Mouse (Mus musculus) midbrain, embryonic 13.5 days (tissue): ENCODE measurements around the gene Olfr92. TPM values are rescaled to one million over a fixed set of nuclear protein-coding genes. Genes with fewer than 3 reads are reported as not detected.

Experiments used
- ATAC-seq: fragments of 200-750 bp; cut with Nextera tagmentation; 2 replicates; pipeline ENCODE4 v1.8.0; 2017; ENCODE audit warnings: mild to moderate bottlenecking, moderate TSS enrichment, moderate library complexity
- H3K27ac ChIP-seq: fragments of 300-500 bp; sonication (generic); 2 replicates; pipeline ENCODE4 v1.5.1; 2015; ENCODE audit warnings: inconsistent platforms, mild to moderate bottlenecking, moderate library complexity
- H3K27me3 ChIP-seq: fragments of 300-500 bp; sonication (generic); 2 replicates; pipeline ENCODE4 v1.6.1; 2015; ENCODE audit warnings: mild to moderate bottlenecking, inconsistent platforms
- H3K36me3 ChIP-seq: fragments of 300-500 bp; sonication (generic); 2 replicates; pipeline ENCODE4 v1.6.1; 2015; ENCODE audit warnings: mild to moderate bottlenecking, inconsistent platforms
- H3K4me1 ChIP-seq: fragments of 300-500 bp; sonication (generic); replicated peaks from 2 replicates; pipeline ENCODE4 v1.6.1; 2015; ENCODE audit warnings: inconsistent platforms
- H3K4me2 ChIP-seq: fragments of 300-500 bp; sonication (generic); replicated peaks from 2 replicates; pipeline ENCODE4 v1.6.1; 2015; ENCODE audit warnings: moderate library complexity, mild to moderate bottlenecking, inconsistent platforms
- H3K4me3 ChIP-seq: fragments of 300-500 bp; sonication (generic); replicated peaks from 2 replicates; pipeline ENCODE4 v1.5.1; 2015; ENCODE audit warnings: mild to moderate bottlenecking, inconsistent platforms
- H3K9ac ChIP-seq: fragments of 300-500 bp; sonication (generic); replicated peaks from 2 replicates; pipeline ENCODE4 v1.6.1; 2015; ENCODE audit warnings: mild to moderate bottlenecking, inconsistent platforms
- H3K9me3 ChIP-seq: fragments of 300-500 bp; sonication (generic); 2 replicates; pipeline ENCODE4 v1.6.1; 2016; ENCODE audit warnings: mild to moderate bottlenecking, inconsistent platforms
- WGBS: fragments of 180-500 bp; shearing (Covaris S2); methylation state at CpG from one replicate; pipeline ENCODE4 v1.1.7; 2015; 5-methylcytosine and 5-hydroxymethylcytosine counted together
- polyA plus RNA-seq: library from polyadenylated mRNA; unstranded; fragments of >200 nt; fragmentation: Nextera tagmentation; extraction: Ambion mirVana; gene quantifications from 2 replicates; pipeline ENCODE4 v1.2.1, GENCODE M21; 2015

Olfr92 gene
- polyA plus RNA-seq, 1 experiment from 2014 or later, result not detected

DNA sequence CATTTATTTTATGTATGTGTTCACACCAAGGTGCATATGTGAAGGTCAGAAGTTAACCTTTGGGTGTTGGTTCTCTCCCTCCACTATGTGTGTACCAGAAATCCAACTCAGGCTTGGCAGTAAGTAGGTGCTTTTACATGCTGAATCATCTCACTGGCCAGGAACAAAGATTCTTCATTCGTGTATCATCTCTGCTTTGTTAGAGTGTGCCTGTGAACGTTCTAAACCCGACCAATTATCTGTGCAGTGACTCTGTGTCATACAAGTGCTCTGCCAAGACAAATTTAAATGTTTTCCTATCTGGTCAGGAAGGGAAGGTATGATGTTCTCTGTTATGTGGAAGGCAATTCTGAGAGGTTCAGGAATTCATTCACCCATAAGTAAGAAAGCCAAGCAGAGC, 58.5 kb downstream of the Olfr92 start:
- 70% methylated on average over 3 of the region's 3 CpGs for WGBS
- Histone ChIP-seq H3K4me1 (peaks cover 14% of the 10 kb centered on the region), H3K27me3 (no peaks in the 10 kb centered on the region), H3K36me3 (peaks cover 90% of the 10 kb centered on the region), H3K4me2 (no peak overlapping the region), H3K9ac (no peak overlapping the region), H3K4me3 (no peak overlapping the region), H3K9me3 (no peaks in the 10 kb centered on the region), H3K27ac (no peak overlapping the region)
- no peak for ATAC-seq

Other genes with a start within 250 kb of the Olfr92 start
- not detected in 2 replicates for gene Trim40, start 230.0 kb downstream of the Olfr92 start, polyA plus RNA-seq
- not detected in 2 replicates for gene Trim31, start 222.0 kb downstream of the Olfr92 start, polyA plus RNA-seq
- gene Rnf39, start 177.2 kb downstream of the Olfr92 start, polyA plus RNA-seq, result 0.63 and 0.70 TPM in 2 replicates
- gene Ppp1r11, start 168.3 kb downstream of the Olfr92 start, polyA plus RNA-seq, result 172 and 177 TPM in 2 replicates
- 68.3 and 71.8 TPM in 2 replicates for gene Znrd1, start 161.5 kb downstream of the Olfr92 start, polyA plus RNA-seq
- 4.8 and 6.5 TPM in 2 replicates for gene Znrd1as, start 161.5 kb downstream of the Olfr92 start, polyA plus RNA-seq
- gene 2410137M14Rik, start 138.9 kb downstream of the Olfr92 start, polyA plus RNA-seq, result 0.43 and 0.57 TPM in 2 replicates
- gene H2-M5, start 130.6 kb downstream of the Olfr92 start, polyA plus RNA-seq, result 3.9 TPM in 2 replicates
- 262 and 272 TPM in 2 replicates for gene Zfp57, start 118.9 kb downstream of the Olfr92 start, polyA plus RNA-seq
- gene Mog, start 96.7 kb downstream of the Olfr92 start, polyA plus RNA-seq, result 1.6 TPM in 2 replicates
- 46.7 and 53.2 TPM in 2 replicates for gene Gabbr1, start 74.1 kb downstream of the Olfr92 start, polyA plus RNA-seq
- not detected in 2 replicates for gene Olfr90, start 31.6 kb downstream of the Olfr92 start, polyA plus RNA-seq
- not detected in 2 replicates for gene Olfr91, start 21.8 kb downstream of the Olfr92 start, polyA plus RNA-seq
- not detected in 2 replicates for gene Olfr93, start 41.4 kb upstream of the Olfr92 start, polyA plus RNA-seq
- gene Ubd, start 73.8 kb upstream of the Olfr92 start, polyA plus RNA-seq, result not detected in 2 replicates
- gene Olfr94, start 80.9 kb upstream of the Olfr92 start, polyA plus RNA-seq, result not detected in 2 replicates
- gene Olfr95, start 93.0 kb upstream of the Olfr92 start, polyA plus RNA-seq, result not detected in 2 replicates
- gene Olfr96, start 100.1 kb upstream of the Olfr92 start, polyA plus RNA-seq, result not detected in 2 replicates
- gene Olfr97, start 117.2 kb upstream of the Olfr92 start, polyA plus RNA-seq, result not detected in 2 replicates
- gene Olfr98, start 143.7 kb upstream of the Olfr92 start, polyA plus RNA-seq, result not detected in 2 replicates
- gene H2-M3, start 150.1 kb upstream of the Olfr92 start, polyA plus RNA-seq, result 0.54 and 1.1 TPM in 2 replicates
- not detected in 2 replicates for gene Olfr99, start 163.4 kb upstream of the Olfr92 start, polyA plus RNA-seq
- not detected in 2 replicates for gene Olfr101, start 184.2 kb upstream of the Olfr92 start, polyA plus RNA-seq
- gene Olfr102, start 197.0 kb upstream of the Olfr92 start, polyA plus RNA-seq, result not detected in 2 replicates
- not detected in 2 replicates for gene Olfr103, start 219.6 kb upstream of the Olfr92 start, polyA plus RNA-seq
- gene Olfr104-ps, start 239.5 kb upstream of the Olfr92 start, polyA plus RNA-seq, result not detected in 2 replicates